Mouse (Mus musculus): ENCODE results near the gene Zfp638.
"Not testable (repeated sequence)": the region's sequence is repeated elsewhere in the genome, so short reads cannot be mapped to it uniquely, and the experiment has no call there.

The Zfp638 gene

GRCm38 (mm10) chr6:83866954-83867597, at the start of gene Zfp638:
Zfp638 (plus strand) TSS chr6:83867109.
- peak; percentile 90 to 94 for DNase-seq (ENCODE audit: low spot score in 2 of 2)

- no peak for DNase-seq (ENCODE audit: low spot score in 2 of 2)
Measured at GRCm38 (mm10) chr6:83818996-83819395, 47.9 kb upstream of the Zfp638 start.

- DNase-seq (ENCODE audit: low spot score in 2 of 2): no peak
Measured at GRCm38 (mm10) chr6:83820727-83821515, 46.0 kb upstream of the Zfp638 start.

- no peak for DNase-seq (ENCODE audit: low spot score in 2 of 2)
Measured at GRCm38 (mm10) chr6:83821856-83822255, 45.1 kb upstream of the Zfp638 start.

GRCm38 (mm10) chr6:83830941-83831605, 35.8 kb upstream of the Zfp638 start:
- DNase-seq (ENCODE audit: low spot score in 2 of 2): peak in 1 of 2 experiments; percentile 6

GRCm38 (mm10) chr6:83831606-83832123, 35.2 kb upstream of the Zfp638 start, which contains the start of gene Paip2b:
Paip2b (minus strand) TSS chr6:83831741.
- peak; percentile 98 to 99 for DNase-seq (ENCODE audit: low spot score in 2 of 2)

GRCm38 (mm10) chr6:83832393-83832792, 34.5 kb upstream of the Zfp638 start:
- not testable (repeated sequence) for DNase-seq (ENCODE audit: low spot score in 2 of 2)

GRCm38 (mm10) chr6:83836826-83837225, 30.1 kb upstream of the Zfp638 start:
- DNase-seq (ENCODE audit: low spot score in 2 of 2): no peak

GRCm38 (mm10) chr6:83838046-83838445, 28.9 kb upstream of the Zfp638 start:
- no peak for DNase-seq (ENCODE audit: low spot score in 2 of 2)

GRCm38 (mm10) chr6:83840086-83840485, 26.8 kb upstream of the Zfp638 start:
- DNase-seq (ENCODE audit: low spot score in 2 of 2): no peak

GRCm38 (mm10) chr6:83844913-83845312, 22.0 kb upstream of the Zfp638 start:
- DNase-seq (ENCODE audit: low spot score in 2 of 2): no peak

- DNase-seq (ENCODE audit: low spot score in 2 of 2): no peak
Measured at GRCm38 (mm10) chr6:83846141-83846540, 20.8 kb upstream of the Zfp638 start.

- DNase-seq (ENCODE audit: low spot score in 2 of 2): no peak
Measured at GRCm38 (mm10) chr6:83849446-83849845, 17.5 kb upstream of the Zfp638 start.

GRCm38 (mm10) chr6:83857476-83857875, 9.4 kb upstream of the Zfp638 start:
- no peak for DNase-seq (ENCODE audit: low spot score in 2 of 2)

GRCm38 (mm10) chr6:83860033-83860432, 6.9 kb upstream of the Zfp638 start:
- no peak for DNase-seq (ENCODE audit: low spot score in 2 of 2)

- DNase-seq (ENCODE audit: low spot score in 2 of 2): no peak
Measured at GRCm38 (mm10) chr6:83863538-83863937, 3.4 kb upstream of the Zfp638 start.

- no peak for DNase-seq (ENCODE audit: low spot score in 2 of 2)
Measured at GRCm38 (mm10) chr6:83866423-83866822, 486 bp upstream of the Zfp638 start.

GRCm38 (mm10) chr6:83867598-83868585, 983 bp downstream of the Zfp638 start:
- peak in 1 of 2 experiments; percentile 19 for DNase-seq (ENCODE audit: low spot score in 2 of 2)

- DNase-seq (ENCODE audit: low spot score in 2 of 2): peak in 1 of 2 experiments; percentile 52
Measured at GRCm38 (mm10) chr6:83879815-83880214, 12.9 kb downstream of the Zfp638 start.

- DNase-seq (ENCODE audit: low spot score in 2 of 2): no peak
Measured at GRCm38 (mm10) chr6:83886789-83887188, 19.9 kb downstream of the Zfp638 start.

GRCm38 (mm10) chr6:83888802-83889201, 21.9 kb downstream of the Zfp638 start:
- DNase-seq (ENCODE audit: low spot score in 2 of 2): no peak
